Mouse (Mus musculus) liver, embryonic 16.5 days (tissue): ENCODE measurements around the gene Pglyrp1. TPM values are rescaled to one million over a fixed set of nuclear protein-coding genes. Genes with fewer than 3 reads are reported as not detected.

Experiments
- ATAC-seq: fragments of 200-750 bp; cut with Nextera tagmentation; 2 replicates; pipeline ENCODE4 v1.8.0; 2017; ENCODE audit warnings: low read depth, mild to moderate bottlenecking, moderate number of reproducible peaks, moderate library complexity
- H3K27ac ChIP-seq: fragments of 300-500 bp; sonication (generic); 2 replicates; pipeline ENCODE4 v1.5.1; 2014; ENCODE audit warnings: mild to moderate bottlenecking, low read length
- H3K27me3 ChIP-seq: fragments of 300-500 bp; sonication (generic); 2 replicates; pipeline ENCODE4 v1.6.1; 2014; ENCODE audit warnings: low read depth, low read length, mixed read lengths; ENCODE audit not compliant: control insufficient read depth, insufficient read depth
- H3K36me3 ChIP-seq: fragments of 300-500 bp; sonication (generic); 2 replicates; pipeline ENCODE4 v1.6.1; 2014; ENCODE audit warnings: mild to moderate bottlenecking; ENCODE audit not compliant: control insufficient read depth, insufficient read depth
- H3K4me1 ChIP-seq: fragments of 300-500 bp; sonication (generic); 2 replicates; pipeline ENCODE4 v1.6.1; 2014; ENCODE audit warnings: low read depth, low read length, mixed read lengths; ENCODE audit not compliant: control insufficient read depth
- H3K4me2 ChIP-seq: fragments of 300-500 bp; sonication (generic); 2 replicates; pipeline ENCODE4 v1.6.1; 2014; ENCODE audit warnings: low read depth, low read length, mixed read lengths
- H3K4me3 ChIP-seq: fragments of 300-500 bp; sonication (generic); 2 replicates; pipeline ENCODE4 v1.5.1; 2014; ENCODE audit warnings: low read depth, mild to moderate bottlenecking, low read length
- H3K9ac ChIP-seq: fragments of 300-500 bp; sonication (generic); 2 replicates; pipeline ENCODE4 v1.6.1; 2014; ENCODE audit warnings: low read depth, low read length
- H3K9me3 ChIP-seq: fragments of 300-500 bp; sonication (generic); replicated peaks from 2 replicates; pipeline ENCODE4 v1.6.1; 2016; ENCODE audit warnings: low read length; ENCODE audit not compliant: control insufficient read depth
- WGBS: fragments of 180-500 bp; shearing (Covaris S2); extraction: QIAGEN DNeasy Blood & Tissue Kit; methylation state at CpG from one replicate; pipeline ENCODE4 v1.1.7; 2014; ENCODE audit not compliant: insufficient replicate concordance; 5-methylcytosine and 5-hydroxymethylcytosine counted together
- polyA plus RNA-seq: library from polyadenylated mRNA; unstranded; fragments of >200 nt; fragmentation: Nextera tagmentation; extraction: Ambion mirVana; gene quantifications from 2 replicates; pipeline ENCODE4 v1.2.1, GENCODE M21; 2015

Pglyrp1 gene
- polyA plus RNA-seq, 1 experiment from 2014 or later: 87.5 TPM

DNA sequence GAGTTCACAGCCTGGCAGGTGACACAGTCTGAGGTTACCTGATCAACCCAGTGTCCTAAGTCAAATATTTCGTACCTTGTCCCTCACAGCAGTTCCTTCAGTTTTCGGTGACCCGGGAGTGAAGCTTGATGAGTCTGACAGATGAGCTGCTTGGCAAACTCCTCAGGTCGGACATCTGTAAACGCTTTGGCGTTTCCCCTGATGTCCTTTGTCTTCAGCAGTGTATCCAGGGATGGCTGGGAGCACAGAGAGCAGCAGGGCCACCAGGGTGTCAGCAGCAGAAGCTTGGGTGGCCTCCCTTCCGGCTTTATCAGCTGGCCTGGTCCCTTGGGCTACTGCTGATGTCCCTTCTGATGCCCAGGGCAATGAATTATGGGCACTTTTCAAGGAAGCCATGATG, 7.6 kb downstream of the Pglyrp1 start:
- no peaks in the 10 kb centered on the region for H3K9me3 ChIP-seq
- H3K9ac ChIP-seq: no peak overlapping the region
- no peak overlapping the region for H3K4me3 ChIP-seq
- no peaks in the 10 kb centered on the region for H3K4me1 ChIP-seq
- H3K27ac ChIP-seq: no peak overlapping the region
- no peak overlapping the region for H3K4me2 ChIP-seq
- no peaks in the 10 kb centered on the region for H3K36me3 ChIP-seq
- WGBS: 53% methylated on average over 7 of the region's 7 CpGs
- no peak for ATAC-seq
- H3K27me3 ChIP-seq: no peaks in the 10 kb centered on the region

- no peaks in the 10 kb centered on the region for H3K27me3 ChIP-seq
- H3K9me3 ChIP-seq: no peaks in the 10 kb centered on the region
- H3K4me1 ChIP-seq: no peaks in the 10 kb centered on the region; the same call in 1 of the 2 replicates
- peak overlapping the region; percentile 16 for H3K4me3 ChIP-seq
- WGBS: 24% methylated on average over 9 of the region's 9 CpGs
- peak overlapping the region; percentile 63; the same call in 1 of the 2 replicates for H3K27ac ChIP-seq
- no peak overlapping the region for H3K4me2 ChIP-seq
- ATAC-seq: peak; percentile 76
- no peaks in the 10 kb centered on the region for H3K36me3 ChIP-seq
- no peak overlapping the region for H3K9ac ChIP-seq
Observed at GRCm38 (mm10) chr7:18883991-18884744, 13.0 kb downstream of the Pglyrp1 start.

DNA sequence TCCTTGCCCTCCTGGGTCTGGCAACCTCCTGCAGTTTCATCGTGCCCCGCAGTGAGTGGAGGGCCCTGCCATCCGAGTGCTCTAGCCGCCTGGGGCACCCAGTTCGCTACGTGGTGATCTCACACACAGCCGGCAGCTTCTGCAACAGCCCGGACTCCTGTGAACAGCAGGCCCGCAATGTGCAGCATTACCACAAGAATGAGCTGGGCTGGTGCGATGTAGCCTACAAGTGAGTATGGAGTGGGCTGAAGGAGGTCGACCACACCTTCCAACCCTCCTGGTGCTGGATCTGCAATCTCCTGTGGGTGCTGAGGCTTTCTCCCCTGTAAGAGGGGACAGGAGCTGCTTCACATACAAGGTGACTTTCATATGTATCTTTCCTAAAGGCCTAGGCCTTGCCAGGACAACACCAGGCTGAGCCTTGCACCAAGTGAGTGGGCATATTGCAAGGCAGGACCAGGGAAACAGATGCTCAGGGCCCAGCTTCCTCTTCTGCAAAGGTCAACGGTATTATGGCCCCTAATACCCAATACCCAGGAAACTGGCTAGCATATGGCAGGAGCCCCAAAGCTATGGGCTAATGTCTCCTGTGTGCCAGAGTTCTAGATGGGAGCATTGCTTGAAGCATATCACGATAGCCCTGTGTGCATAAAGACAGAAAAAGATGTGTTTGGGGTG, 13.8 kb downstream of the Pglyrp1 start:
- H3K9me3 ChIP-seq: no peaks in the 10 kb centered on the region
- H3K9ac ChIP-seq: no peak overlapping the region
- H3K27ac ChIP-seq: peak overlapping the region; percentile 58; the same call in 1 of the 2 replicates
- peak overlapping the region; percentile 16 for H3K4me3 ChIP-seq
- no peaks in the 10 kb centered on the region for H3K36me3 ChIP-seq
- H3K4me1 ChIP-seq: no peaks in the 10 kb centered on the region; the same call in 1 of the 2 replicates
- H3K27me3 ChIP-seq: no peaks in the 10 kb centered on the region
- 37% methylated on average over 13 of the region's 13 CpGs for WGBS
- no peak for ATAC-seq
- H3K4me2 ChIP-seq: no peak overlapping the region

DNA sequence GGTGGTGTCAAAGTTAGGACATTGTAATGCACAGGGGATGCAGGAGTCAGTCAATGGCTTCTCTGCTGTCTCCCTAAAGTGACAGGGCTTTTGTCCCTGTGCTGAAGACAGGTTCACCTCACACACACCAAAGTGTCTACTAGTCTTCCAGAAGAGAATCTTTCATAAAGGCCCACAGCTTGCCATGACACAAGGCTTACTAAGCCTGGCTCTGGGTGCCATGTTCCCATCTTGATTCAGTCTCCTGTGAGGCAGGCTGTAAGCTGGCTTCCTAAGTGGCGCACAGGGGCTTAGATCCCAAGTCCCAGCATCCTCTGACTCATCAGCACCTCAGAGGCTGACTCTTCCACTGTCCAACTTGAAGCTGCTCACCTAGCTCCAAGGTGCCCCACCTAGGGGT, 15.8 kb downstream of the Pglyrp1 start:
- no peak overlapping the region for H3K9ac ChIP-seq
- H3K4me2 ChIP-seq: no peak overlapping the region; the same call in 1 of the 2 replicates
- no peaks in the 10 kb centered on the region for H3K36me3 ChIP-seq
- WGBS: 71% methylated on average over 1 of the region's 1 CpGs
- peak overlapping the region; percentile 31 for H3K4me3 ChIP-seq
- no peak for ATAC-seq
- H3K27me3 ChIP-seq: no peaks in the 10 kb centered on the region
- H3K9me3 ChIP-seq: no peaks in the 10 kb centered on the region
- no peak overlapping the region for H3K27ac ChIP-seq
- no peaks in the 10 kb centered on the region; the same call in 1 of the 2 replicates for H3K4me1 ChIP-seq

DNA sequence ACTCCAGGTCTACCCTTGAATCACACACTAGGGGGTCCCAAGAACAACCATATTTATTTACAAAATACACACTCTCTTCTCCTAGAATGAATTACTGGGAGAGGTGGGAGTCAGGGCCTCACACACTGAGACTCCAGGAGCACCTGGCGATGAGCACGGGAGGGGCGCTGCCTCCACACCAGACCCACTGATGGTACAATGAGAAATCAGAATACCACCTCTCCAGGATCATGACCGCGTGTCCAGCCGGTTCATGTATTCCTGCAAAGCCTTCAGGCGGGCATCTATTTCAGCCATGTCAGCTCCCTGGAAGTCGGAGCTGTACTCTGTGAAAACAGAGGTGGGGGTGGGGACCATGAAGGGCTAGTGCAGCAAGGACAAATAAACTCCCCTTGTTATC, 19.7 kb downstream of the Pglyrp1 start:
- Histone ChIP-seq H3K4me2 (no peak overlapping the region), H3K9ac (no peak overlapping the region), H3K9me3 (no peaks in the 10 kb centered on the region), H3K4me1 (peaks cover 11% of the 10 kb centered on the region), H3K36me3 (no peaks in the 10 kb centered on the region), H3K27ac (no peak overlapping the region), H3K27me3 (peaks cover 15% of the 10 kb centered on the region), H3K4me3 (no peak overlapping the region)
- no peak for ATAC-seq
- WGBS: 82% methylated on average over 8 of the region's 8 CpGs

DNA sequence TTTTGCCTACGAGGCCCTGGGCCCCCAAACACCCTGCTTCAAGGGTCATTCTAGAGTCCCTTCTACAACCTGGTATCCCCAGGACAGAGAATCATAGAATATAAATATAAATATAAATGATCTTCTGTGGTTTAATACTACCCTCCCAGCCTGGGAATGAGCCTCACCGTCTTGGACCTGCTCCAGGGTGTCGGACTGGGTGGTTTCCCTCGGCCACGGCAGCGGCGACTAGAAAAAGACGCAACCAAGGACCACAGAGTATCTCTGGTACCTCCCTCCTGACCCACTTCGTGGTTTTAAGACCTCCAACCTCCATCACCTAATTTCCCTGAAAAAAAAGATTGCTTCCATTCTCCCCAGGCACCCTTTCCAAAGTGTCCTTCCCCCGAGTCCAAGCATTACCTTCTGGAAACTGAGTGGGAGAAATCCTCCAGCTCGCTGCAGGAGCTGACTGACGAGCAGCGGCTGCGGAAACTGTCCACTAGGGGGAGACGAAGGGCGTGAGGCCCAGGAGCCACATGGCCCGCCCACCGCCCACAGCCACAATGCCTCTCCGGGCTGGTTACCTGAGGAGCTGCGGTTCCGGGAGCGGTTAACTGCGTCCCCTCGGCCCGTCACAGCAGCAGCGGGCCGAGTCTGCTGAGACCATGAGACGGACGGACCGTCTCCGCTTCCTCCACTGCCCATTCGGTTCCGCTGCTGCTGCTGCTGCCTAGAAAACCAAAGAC, 20.9 kb downstream of the Pglyrp1 start:
- Histone ChIP-seq H3K4me1 (peaks cover 11% of the 10 kb centered on the region), H3K9ac (no peak overlapping the region), H3K4me3 (peak overlapping the region; percentile 36), H3K36me3 (no peaks in the 10 kb centered on the region), H3K27ac (no peak overlapping the region), H3K4me2 (peak overlapping the region; percentile 55), H3K9me3 (no peaks in the 10 kb centered on the region), H3K27me3 (peaks cover 15% of the 10 kb centered on the region)
- ATAC-seq: peak; percentile 58
- WGBS: 18% methylated on average over 33 of the region's 33 CpGs

DNA sequence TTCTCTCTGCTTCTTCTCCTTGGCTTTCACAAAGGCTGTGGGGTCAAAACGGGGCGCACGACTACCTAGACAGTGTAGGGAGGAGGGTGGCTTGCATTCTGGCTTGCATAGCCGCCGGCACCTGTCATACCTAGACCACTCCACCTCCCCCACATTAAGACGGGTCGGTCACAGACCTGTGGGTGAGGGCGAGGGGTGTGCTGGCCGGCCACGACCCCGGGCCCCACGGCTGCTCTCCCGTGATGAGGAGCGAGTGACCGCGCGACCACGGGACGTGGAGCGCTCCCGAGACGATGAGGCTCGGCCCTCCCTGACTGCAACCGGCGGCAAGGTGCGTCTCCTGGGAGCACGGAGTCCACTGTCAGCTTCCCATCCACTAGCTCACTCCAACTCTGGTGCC, 21.9 kb downstream of the Pglyrp1 start:
- peaks cover 15% of the 10 kb centered on the region for H3K27me3 ChIP-seq
- no peak overlapping the region for H3K27ac ChIP-seq
- H3K4me1 ChIP-seq: peaks cover 11% of the 10 kb centered on the region
- ATAC-seq: no peak
- no peak overlapping the region for H3K9ac ChIP-seq
- no peaks in the 10 kb centered on the region for H3K9me3 ChIP-seq
- no peak overlapping the region for H3K4me3 ChIP-seq
- WGBS: 31% methylated on average over 27 of the region's 27 CpGs
- H3K4me2 ChIP-seq: no peak overlapping the region
- H3K36me3 ChIP-seq: no peaks in the 10 kb centered on the region

GRCm38 (mm10) chr7:18893651-18894430, 22.7 kb downstream of the Pglyrp1 start:
- Histone ChIP-seq H3K36me3 (no peaks in the 10 kb centered on the region), H3K4me3 (peak overlapping the region; percentile 38), H3K4me1 (peaks cover 11% of the 10 kb centered on the region), H3K27me3 (peaks cover 15% of the 10 kb centered on the region), H3K9ac (no peak overlapping the region), H3K9me3 (no peaks in the 10 kb centered on the region), H3K4me2 (peak overlapping the region; percentile 66), H3K27ac (no peak overlapping the region)
- ATAC-seq: peak; percentile 52
- 4% methylated on average over 41 of the region's 41 CpGs for WGBS
